Mouse (Mus musculus) small intestine, adult 2 months (tissue): ENCODE data around the gene Dab1.

Source experiments
- CTCF ChIP-seq: fragments of 200-500 bp; IDR thresholded peaks from 2 replicates; pipeline ENCODE4 v1.5.1; 2012; ENCODE audit warnings: low read depth, mild to moderate bottlenecking, control low read depth, inconsistent platforms, low read length, moderate library complexity, mixed read lengths; ENCODE audit not compliant: insufficient replicate concordance, insufficient read length; ENCODE audit errors: extremely low read depth
- POLR2A ChIP-seq: fragments of 200-500 bp; IDR thresholded peaks from 2 replicates; pipeline ENCODE4 v1.6.1; 2012; ENCODE audit warnings: low read depth, mild to moderate bottlenecking, control low read depth, inconsistent platforms, low read length, moderate library complexity

- TF ChIP-seq POLR2A (no peak), CTCF (peak; percentile 84; the same call in 1 of the 2 replicates)
These were observed 895.4 kb downstream of the Dab1 start for GRCm38 (mm10) chr4:104514568-104515000.
